Mouse (Mus musculus) megakaryocyte progenitor cell, adult 5-6 weeks (primary cell): ENCODE data around the gene Ankar. TPM values are rescaled to one million over a fixed set of nuclear protein-coding genes. Genes with fewer than 3 reads are reported as not detected.
A peak's percentile ranks its signal among the peaks of the same experiment; 100 is the strongest.

Experiments used
- ATAC-seq: replicated peaks from 2 replicates; pipeline ENCODE4 v1.8.0; 2016; ENCODE audit warnings: mild to moderate bottlenecking, moderate TSS enrichment, inconsistent platforms; ENCODE audit not compliant: poor library complexity
- total RNA-seq, 2 experiments: library from RNA; stranded (forward) in 1 of 2; stranded (reverse) in 1 of 2; fragments of 157-497, 149-512 nt in 1 of 2; fragments of 200-1000 nt in 1 of 2; gene quantifications; 2 replicates each; pipeline versions ENCODE4 v1.2.3 to v1.2.4; 2015 to 2017

Ankar gene
- total RNA-seq, 2 experiments from 2014 or later = not detected

GRCm38 (mm10) chr1:72711684-72712083, 11.3 kb upstream of the Ankar start:
- ATAC-seq = no peak

- peak; percentile 89 for ATAC-seq
These were observed 10.6 kb upstream of the Ankar start, which contains the start of gene Rpl37a for GRCm38 (mm10) chr1:72710753-72711653. Gene Rpl37a, plus strand, starts transcription at chr1:72711290.

DNA sequence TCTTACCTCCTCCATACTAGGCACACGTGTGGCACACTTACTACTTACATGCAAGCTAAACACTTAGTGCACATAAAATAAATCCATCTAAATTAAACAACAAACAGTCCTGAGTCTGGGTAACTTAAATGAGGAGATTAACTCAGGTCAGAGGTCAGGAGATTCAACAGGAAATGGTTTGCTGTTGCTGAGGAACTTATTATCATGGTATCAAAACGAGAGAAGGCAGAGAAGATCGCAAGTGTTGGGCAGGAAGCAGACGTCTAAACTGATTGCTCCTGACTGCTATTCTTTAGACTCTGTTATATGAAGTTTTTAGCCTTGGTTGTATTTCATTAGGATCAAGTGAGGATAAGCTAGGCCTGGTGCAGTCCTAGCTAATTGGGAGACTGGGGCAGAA, 7.1 kb upstream of the Ankar start:
- ATAC-seq = no peak

DNA sequence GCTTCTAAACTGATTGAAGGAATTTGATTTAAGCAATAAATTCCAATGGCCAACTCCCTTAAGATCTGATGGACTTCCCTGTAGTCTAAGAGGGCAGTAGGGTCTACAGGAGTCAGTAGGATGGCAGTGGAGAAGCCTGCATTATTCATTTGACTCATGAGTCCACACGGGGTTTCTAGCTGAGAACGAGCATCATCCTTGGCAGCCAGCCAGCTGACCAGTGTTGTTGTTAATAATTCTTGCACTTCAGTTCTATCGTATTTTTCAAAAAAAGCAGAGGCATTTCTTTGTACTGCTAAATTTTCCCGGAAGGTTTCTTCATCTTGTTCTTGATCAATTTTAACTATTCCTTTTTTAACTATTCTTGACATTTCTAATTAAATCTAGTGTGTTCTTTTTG, 1.7 kb downstream of the Ankar start:
- ATAC-seq = no peak

GRCm38 (mm10) chr1:72696256-72696655, 4.1 kb downstream of the Ankar start:
- ATAC-seq = no peak

DNA sequence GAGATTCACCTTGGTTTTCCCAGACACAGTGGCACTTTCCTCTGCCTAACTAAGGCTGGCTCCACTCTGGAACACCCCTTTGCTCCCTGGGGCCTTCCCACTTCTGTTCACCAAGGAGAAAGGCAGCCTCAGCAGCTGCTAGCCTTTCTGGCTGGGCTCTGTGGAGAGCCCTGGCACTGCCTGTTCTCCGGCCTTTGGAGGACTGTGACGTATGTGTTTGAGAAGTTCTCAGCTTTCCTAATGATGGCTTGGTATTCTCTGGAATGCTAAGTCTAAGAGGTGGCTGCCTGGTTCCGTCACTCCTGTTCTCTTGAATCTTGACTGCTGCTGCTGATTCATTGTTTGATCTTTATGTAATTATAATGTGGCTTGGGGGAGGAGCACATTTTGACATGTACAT, 27.3 kb downstream of the Ankar start:
- ATAC-seq = no peak

- ATAC-seq = peak; percentile 80
These were observed 59.5 kb downstream of the Ankar start for GRCm38 (mm10) chr1:72640658-72641410.

DNA sequence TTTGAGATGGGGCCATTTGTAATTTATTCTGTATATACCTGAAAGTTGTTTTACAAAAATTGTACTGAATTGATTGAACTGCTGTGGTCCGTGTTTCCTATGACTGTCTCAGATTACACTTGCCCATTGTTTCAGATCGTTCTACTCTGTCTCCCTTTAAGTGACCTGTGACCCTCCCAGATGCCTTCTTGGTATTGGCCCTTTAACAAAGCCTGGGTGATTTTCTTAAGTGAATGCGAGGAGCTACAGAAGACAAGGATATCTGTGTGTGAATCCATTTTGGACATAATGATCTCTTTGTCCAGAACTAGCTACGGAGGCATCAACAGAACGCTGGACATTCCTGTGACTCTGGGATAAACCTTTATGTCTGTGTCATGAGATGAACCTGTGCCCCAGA, 65.2 kb downstream of the Ankar start:
- ATAC-seq = no peak

GRCm38 (mm10) chr1:72612172-72612571, 88.2 kb downstream of the Ankar start:
- no peak for ATAC-seq

DNA sequence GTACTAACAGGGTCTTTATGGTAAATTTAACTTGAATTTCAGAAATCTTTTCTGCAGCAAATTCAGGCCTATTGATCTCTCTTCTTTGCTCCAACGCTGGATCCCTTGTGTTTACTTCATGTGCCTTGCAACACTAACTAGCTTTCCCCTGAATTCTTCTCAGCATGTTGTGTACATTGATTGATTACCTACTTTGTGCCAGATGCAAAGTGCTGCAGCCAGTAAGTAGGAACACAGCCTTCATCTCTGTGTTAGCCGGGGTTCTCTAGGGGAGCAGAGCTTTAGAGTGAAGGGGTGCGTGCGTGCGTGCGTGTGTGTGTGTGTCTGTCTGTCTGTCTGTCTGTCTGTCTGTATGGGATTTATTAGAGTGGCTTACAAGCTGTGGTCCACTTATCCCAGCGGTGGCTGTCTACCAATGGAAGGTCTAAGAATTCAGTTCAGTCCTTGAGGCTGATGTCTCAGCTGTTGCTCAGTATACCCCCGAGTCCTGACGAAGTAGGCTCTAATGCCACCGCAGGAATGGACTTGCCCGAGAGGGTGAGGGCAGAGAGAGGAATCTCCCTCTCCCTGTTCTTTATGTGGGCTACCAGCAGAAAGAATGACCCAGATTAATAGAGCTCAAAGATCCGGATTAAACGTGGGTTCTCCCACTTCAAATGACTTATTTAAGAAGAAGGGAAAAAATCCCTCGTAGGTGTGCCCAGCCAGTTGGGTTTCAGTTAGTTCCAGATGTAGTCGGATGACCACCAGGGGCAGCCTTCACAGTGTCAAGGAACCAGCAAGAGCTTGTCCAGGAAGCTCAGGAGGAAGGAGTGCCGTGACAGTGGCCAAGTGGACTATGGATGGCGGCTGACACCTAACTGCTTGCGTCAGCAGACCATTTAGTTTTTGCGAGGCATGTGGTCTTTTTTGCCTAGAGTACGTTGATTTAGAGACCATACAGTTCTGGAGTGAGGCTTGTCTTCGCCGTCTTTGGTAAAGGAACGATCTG, 90.2 kb downstream of the Ankar start:
- no peak for ATAC-seq

GRCm38 (mm10) chr1:72609129-72609528, 91.2 kb downstream of the Ankar start:
- ATAC-seq = no peak

GRCm38 (mm10) chr1:72606186-72606673, 94.1 kb downstream of the Ankar start:
- ATAC-seq = no peak

DNA sequence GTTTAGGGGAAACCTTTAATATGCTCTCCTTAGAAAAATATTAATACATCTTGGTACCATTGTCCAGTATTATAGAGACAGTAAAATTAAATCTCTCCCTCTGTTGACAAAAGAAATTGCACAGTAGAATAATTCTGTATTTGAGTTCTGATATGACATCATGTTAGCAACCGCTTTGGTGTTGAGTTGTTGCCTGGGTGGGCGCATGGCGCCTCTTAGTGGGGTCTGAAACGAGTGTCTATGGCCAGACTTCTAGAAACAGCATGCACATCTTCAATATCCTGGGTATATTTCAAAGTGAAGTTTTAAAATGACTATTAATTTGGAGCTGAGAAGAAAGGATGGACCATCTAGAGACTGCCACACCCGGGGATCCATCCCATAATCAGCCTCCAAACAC, 97.6 kb downstream of the Ankar start:
- ATAC-seq = no peak

- ATAC-seq = no peak
These were observed 98.2 kb downstream of the Ankar start for GRCm38 (mm10) chr1:72602186-72602585.

GRCm38 (mm10) chr1:72601233-72601632, 99.1 kb downstream of the Ankar start:
- ATAC-seq = no peak

DNA sequence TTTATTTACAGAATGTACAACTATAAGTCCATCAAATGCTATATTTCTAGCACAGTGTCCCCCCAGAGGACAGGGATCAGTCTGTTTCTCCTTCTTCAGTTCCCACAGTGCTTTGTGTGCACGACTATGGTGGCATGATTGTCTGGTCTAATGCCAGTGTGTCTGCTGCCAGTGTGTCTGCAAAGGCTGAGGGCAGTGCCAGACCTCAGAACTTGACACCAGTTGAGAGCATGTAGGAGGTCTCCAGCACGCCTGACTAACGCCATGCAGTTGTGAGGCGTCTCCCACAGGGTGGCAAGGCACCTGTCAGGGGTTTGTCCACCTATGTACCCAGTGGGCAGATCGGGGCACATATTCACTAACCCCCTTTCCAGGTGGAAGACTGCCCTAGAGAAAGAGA, 99.6 kb downstream of the Ankar start:
- ATAC-seq = no peak

GRCm38 (mm10) chr1:72599146-72600101, 101.0 kb downstream of the Ankar start:
- no peak for ATAC-seq

- no peak for ATAC-seq
These were observed 104.1 kb downstream of the Ankar start for GRCm38 (mm10) chr1:72596231-72596630.

- no peak for ATAC-seq
These were observed 104.7 kb downstream of the Ankar start for GRCm38 (mm10) chr1:72595686-72596085.
